Mouse (Mus musculus): ENCODE results near the gene Clip3.

- TF ChIP-seq POLR2A (IDR thresholded peaks at IDR 0.05; ENCODE audit: control insufficient read depth, extremely low read depth, insufficient read depth, low read length, poor library complexity) (no peak), CTCF (IDR thresholded peaks at IDR 0.05; ENCODE audit: borderline replicate concordance, control insufficient read depth, extremely low read depth, insufficient read depth, low read length, poor library complexity) (no peak)
Measured at GRCm38 (mm10) chr7:30322865-30323264, 31.3 kb downstream of the Clip3 start.
